Mouse (Mus musculus): ENCODE measurements around the gene Tpd52l2. TPM values are rescaled to one million over a fixed set of nuclear protein-coding genes. Genes with fewer than 3 reads are reported as not detected.

Tpd52l2 gene
- polyA plus RNA-seq, 1 experiment = 108 TPM

DNA sequence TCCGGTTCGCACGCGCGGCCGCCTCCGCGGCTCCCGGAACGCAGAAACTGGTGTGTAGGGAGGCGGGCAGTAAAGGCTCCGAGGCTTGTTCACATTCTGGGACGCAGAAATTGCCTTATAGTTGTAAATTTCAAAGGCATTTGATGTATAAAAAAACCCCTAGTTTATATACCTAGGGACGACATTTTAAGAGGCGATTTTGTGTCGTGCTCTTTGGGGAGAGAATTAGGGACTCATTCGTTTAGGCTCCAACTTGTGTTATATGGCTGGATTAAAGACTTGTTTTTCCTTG, 23.9 kb downstream of the Tpd52l2 start:
- Histone ChIP-seq H3K36me3 (ENCODE audit: control insufficient read depth, insufficient read depth) (peaks cover 17% of the 10 kb centered on the region), H3ac (ENCODE audit: control insufficient read depth, insufficient read length) (peak overlapping the region; percentile 54), H3K4me2 (ENCODE audit: low read depth) (peak overlapping the region; percentile 85), H3K79me2 (ENCODE audit: control insufficient read depth, insufficient read depth) (peaks cover 59% of the 10 kb centered on the region), H3K27me3 (ENCODE audit: control insufficient read depth, insufficient read depth, insufficient read length) (no peaks in the 10 kb centered on the region), H3K4me3 (peak overlapping the region; percentile 78)
- no peak for TF ChIP-seq TCF3 (IDR thresholded peaks at IDR 0.05; ENCODE audit: insufficient read length, low read depth)
- TF ChIP-seq CEBPB (IDR thresholded peaks at IDR 0.05; ENCODE audit: insufficient read depth, poor library complexity, severe bottlenecking) = no peak
- no peak for TF ChIP-seq USF1 (IDR thresholded peaks at IDR 0.05; ENCODE audit: low read depth)
- TF ChIP-seq MYOG (IDR thresholded peaks at IDR 0.05; ENCODE audit: control insufficient read depth in 1 of 3, insufficient read depth in 1 of 3, insufficient read length in 2 of 3, low read depth in 2 of 3) = no peak
- TF ChIP-seq MYOD1 (IDR thresholded peaks at IDR 0.05; ENCODE audit: control insufficient read depth in 1 of 3, insufficient read length in 2 of 3, low read depth in 2 of 3) = no peak
- TF ChIP-seq POLR2AphosphoS2 (IDR thresholded peaks at IDR 0.05; ENCODE audit: insufficient read length, low read depth) = no peak
- no peak for TF ChIP-seq REST (IDR thresholded peaks at IDR 0.05; ENCODE audit: insufficient read depth, insufficient read length)
- TF ChIP-seq MAX (IDR thresholded peaks at IDR 0.05; ENCODE audit: low read depth) = no peak
- no peak for TF ChIP-seq TCF12 (IDR thresholded peaks at IDR 0.05; ENCODE audit: insufficient read depth, poor library complexity, severe bottlenecking)

DNA sequence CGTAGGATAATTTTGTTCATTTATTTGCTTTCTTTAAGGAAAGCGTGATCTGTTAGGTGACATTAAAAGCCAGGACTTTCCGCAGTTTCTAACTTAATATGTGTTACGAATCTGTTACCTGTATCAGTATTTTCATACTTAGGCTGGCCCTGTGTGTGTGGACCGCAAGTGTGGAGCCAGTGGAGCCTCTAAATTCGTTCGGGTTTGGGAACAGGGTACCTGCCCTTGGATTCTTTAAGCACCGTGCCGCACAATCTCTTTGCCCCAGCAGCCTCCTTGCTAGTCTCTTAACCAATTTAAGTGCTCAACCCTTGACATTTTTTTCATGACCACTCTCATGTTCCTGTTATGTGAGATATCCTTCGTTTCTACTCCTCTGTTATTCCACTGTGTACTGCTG, 24.5 kb downstream of the Tpd52l2 start:
- Histone ChIP-seq H3K27me3 (ENCODE audit: control insufficient read depth, insufficient read depth, insufficient read length) (no peaks in the 10 kb centered on the region), H3K4me2 (ENCODE audit: low read depth) (peak overlapping the region; percentile 85), H3K36me3 (ENCODE audit: control insufficient read depth, insufficient read depth) (peaks cover 10% of the 10 kb centered on the region), H3K4me3 (peak overlapping the region; percentile 78), H3ac (ENCODE audit: control insufficient read depth, insufficient read length) (peak overlapping the region; percentile 54), H3K79me2 (ENCODE audit: control insufficient read depth, insufficient read depth) (peaks cover 65% of the 10 kb centered on the region)
- no peak for TF ChIP-seq E2F4 (IDR thresholded peaks at IDR 0.05; ENCODE audit: insufficient read depth)
- TF ChIP-seq MAX (IDR thresholded peaks at IDR 0.05; ENCODE audit: low read depth) = no peak
- no peak for TF ChIP-seq USF1 (IDR thresholded peaks at IDR 0.05; ENCODE audit: low read depth)
- no peak for TF ChIP-seq POLR2A (IDR thresholded peaks at IDR 0.05; ENCODE audit: insufficient read length, low read depth)
- no peak for TF ChIP-seq CEBPB (IDR thresholded peaks at IDR 0.05; ENCODE audit: insufficient read depth, poor library complexity, severe bottlenecking)
- no peak for TF ChIP-seq SRF (IDR thresholded peaks at IDR 0.05; ENCODE audit: control insufficient read depth, insufficient read length, low read depth)
- TF ChIP-seq POLR2AphosphoS2 (IDR thresholded peaks at IDR 0.05; ENCODE audit: insufficient read length, low read depth) = no peak
- no peak for TF ChIP-seq TCF12 (IDR thresholded peaks at IDR 0.05; ENCODE audit: insufficient read depth, poor library complexity, severe bottlenecking)
- TF ChIP-seq MYOG (IDR thresholded peaks at IDR 0.05; ENCODE audit: control insufficient read depth in 1 of 3, insufficient read depth in 1 of 3, insufficient read length in 2 of 3, low read depth in 2 of 3) = no peak
- TF ChIP-seq MYOD1 (IDR thresholded peaks at IDR 0.05; ENCODE audit: control insufficient read depth in 1 of 3, insufficient read length in 2 of 3, low read depth in 2 of 3) = no peak
- no peak for TF ChIP-seq TCF3 (IDR thresholded peaks at IDR 0.05; ENCODE audit: insufficient read length, low read depth)

DNA sequence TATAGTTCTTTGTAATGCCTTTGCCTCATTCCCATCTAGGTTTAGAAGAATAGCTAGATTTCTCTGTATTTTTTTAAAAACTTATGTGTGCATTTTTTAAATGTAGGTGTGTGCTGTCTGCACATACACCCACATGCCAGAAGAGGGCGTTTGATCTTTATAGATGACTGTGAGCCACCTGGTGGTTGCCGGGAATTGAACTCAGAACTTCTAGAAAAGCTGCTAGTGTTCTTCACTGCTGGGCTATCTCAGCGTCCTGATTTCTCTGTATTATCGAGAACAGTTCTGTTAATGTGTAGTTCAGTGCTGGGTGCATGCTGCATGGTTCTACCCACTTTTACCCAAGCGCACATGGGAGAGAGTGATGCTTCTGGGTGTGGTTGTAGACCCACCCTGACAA, 25.9 kb downstream of the Tpd52l2 start:
- H3K4me2 ChIP-seq (ENCODE audit: low read depth) = peak overlapping the region; percentile 85
- H3K79me2 ChIP-seq (ENCODE audit: control insufficient read depth, insufficient read depth) = peaks cover 78% of the 10 kb centered on the region
- no peaks in the 10 kb centered on the region for H3K27me3 ChIP-seq (ENCODE audit: control insufficient read depth, insufficient read depth, insufficient read length)
- TF ChIP-seq TCF12 (IDR thresholded peaks at IDR 0.05; ENCODE audit: insufficient read depth, poor library complexity, severe bottlenecking) (no peak), REST (IDR thresholded peaks at IDR 0.05; ENCODE audit: insufficient read depth, insufficient read length) (no peak), TCF3 (IDR thresholded peaks at IDR 0.05; ENCODE audit: insufficient read length, low read depth) (no peak), MYOD1 (IDR thresholded peaks at IDR 0.05; ENCODE audit: control insufficient read depth in 1 of 3, insufficient read length in 2 of 3, low read depth in 2 of 3) (no peak), CEBPB (IDR thresholded peaks at IDR 0.05; ENCODE audit: insufficient read depth, poor library complexity, severe bottlenecking) (no peak), USF1 (IDR thresholded peaks at IDR 0.05; ENCODE audit: low read depth) (no peak), SRF (IDR thresholded peaks at IDR 0.05; ENCODE audit: control insufficient read depth, insufficient read length, low read depth) (no peak), POLR2A (IDR thresholded peaks at IDR 0.05; ENCODE audit: insufficient read length, low read depth) (no peak), E2F4 (IDR thresholded peaks at IDR 0.05; ENCODE audit: insufficient read depth) (no peak), MYOG (IDR thresholded peaks at IDR 0.05; ENCODE audit: control insufficient read depth in 1 of 3, insufficient read depth in 1 of 3, insufficient read length in 2 of 3, low read depth in 2 of 3) (no peak), MAX (IDR thresholded peaks at IDR 0.05; ENCODE audit: low read depth) (no peak), POLR2AphosphoS2 (IDR thresholded peaks at IDR 0.05; ENCODE audit: insufficient read length, low read depth) (no peak)
- H3K36me3 ChIP-seq (ENCODE audit: control insufficient read depth, insufficient read depth) = peaks cover 5% of the 10 kb centered on the region
- H3K4me3 ChIP-seq = no peak overlapping the region
- no peak overlapping the region for H3ac ChIP-seq (ENCODE audit: control insufficient read depth, insufficient read length)

DNA sequence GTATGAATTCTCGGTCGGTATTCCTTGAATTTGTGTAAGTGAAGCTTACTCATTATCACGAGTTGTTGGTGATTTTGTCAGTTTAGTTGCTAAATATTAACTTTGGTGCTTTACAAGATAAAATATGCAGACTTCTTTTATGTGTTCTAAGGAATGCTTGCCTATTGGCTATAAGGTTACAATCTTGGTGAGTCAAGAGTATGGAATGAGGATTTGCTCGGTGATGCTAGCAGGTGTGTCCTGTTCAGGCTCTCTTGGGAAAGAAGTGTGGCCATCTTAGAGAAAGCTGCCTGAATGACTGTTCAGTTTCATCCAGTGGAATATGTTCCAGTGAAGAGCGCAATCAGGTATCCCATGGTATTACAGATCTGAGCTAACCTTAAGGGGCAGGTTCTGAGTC, 28.6 kb downstream of the Tpd52l2 start:
- H3K4me3 ChIP-seq = no peak overlapping the region
- TF ChIP-seq TCF12 (IDR thresholded peaks at IDR 0.05; ENCODE audit: insufficient read depth, poor library complexity, severe bottlenecking) = no peak
- no peak for TF ChIP-seq POLR2A (IDR thresholded peaks at IDR 0.05; ENCODE audit: insufficient read length, low read depth)
- no peak for TF ChIP-seq USF1 (IDR thresholded peaks at IDR 0.05; ENCODE audit: low read depth)
- no peak for TF ChIP-seq TCF3 (IDR thresholded peaks at IDR 0.05; ENCODE audit: insufficient read length, low read depth)
- TF ChIP-seq POLR2AphosphoS2 (IDR thresholded peaks at IDR 0.05; ENCODE audit: insufficient read length, low read depth) = no peak
- no peak for TF ChIP-seq MYOD1 (IDR thresholded peaks at IDR 0.05; ENCODE audit: control insufficient read depth in 1 of 3, insufficient read length in 2 of 3, low read depth in 2 of 3)
- no peak for TF ChIP-seq SRF (IDR thresholded peaks at IDR 0.05; ENCODE audit: control insufficient read depth, insufficient read length, low read depth)
- no peaks in the 10 kb centered on the region for H3K27me3 ChIP-seq (ENCODE audit: control insufficient read depth, insufficient read depth, insufficient read length)
- H3K36me3 ChIP-seq (ENCODE audit: control insufficient read depth, insufficient read depth) = peaks cover 14% of the 10 kb centered on the region
- no peak overlapping the region for H3ac ChIP-seq (ENCODE audit: control insufficient read depth, insufficient read length)
- peaks cover 99% of the 10 kb centered on the region for H3K79me2 ChIP-seq (ENCODE audit: control insufficient read depth, insufficient read depth)
- no peak overlapping the region for H3K4me2 ChIP-seq (ENCODE audit: low read depth)

DNA sequence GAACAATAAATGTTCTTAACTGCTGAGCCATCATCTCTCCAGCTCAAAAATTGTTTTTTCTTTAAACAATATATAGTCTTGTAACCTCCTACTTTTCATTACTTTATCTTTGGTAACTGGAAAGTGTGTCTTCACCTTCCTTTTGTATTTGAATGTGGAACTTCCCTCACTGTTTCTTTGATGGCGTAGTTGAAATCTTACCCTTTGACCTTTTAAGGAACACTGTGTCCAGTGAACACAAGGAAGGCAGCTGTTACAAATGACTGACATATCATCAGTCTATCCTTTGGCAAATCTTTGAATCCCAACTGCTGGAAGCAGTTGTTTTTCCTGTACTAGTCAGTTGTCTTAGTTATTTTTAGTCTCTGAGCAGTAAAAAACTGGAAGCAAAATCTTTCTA, 32.1 kb downstream of the Tpd52l2 start:
- peaks cover 100% of the 10 kb centered on the region for H3K79me2 ChIP-seq (ENCODE audit: control insufficient read depth, insufficient read depth)
- TF ChIP-seq MYOG (IDR thresholded peaks at IDR 0.05; ENCODE audit: control insufficient read depth in 1 of 3, insufficient read depth in 1 of 3, insufficient read length in 2 of 3, low read depth in 2 of 3) (peak in 1 of 3 experiments; percentile 40), USF1 (IDR thresholded peaks at IDR 0.05; ENCODE audit: low read depth) (no peak), SRF (IDR thresholded peaks at IDR 0.05; ENCODE audit: control insufficient read depth, insufficient read length, low read depth) (no peak), POLR2A (IDR thresholded peaks at IDR 0.05; ENCODE audit: insufficient read length, low read depth) (no peak)
- no peak overlapping the region for H3K4me3 ChIP-seq
- peaks cover 19% of the 10 kb centered on the region for H3K36me3 ChIP-seq (ENCODE audit: control insufficient read depth, insufficient read depth)
- H3K27me3 ChIP-seq (ENCODE audit: control insufficient read depth, insufficient read depth, insufficient read length) = no peaks in the 10 kb centered on the region
- H3ac ChIP-seq (ENCODE audit: control insufficient read depth, insufficient read length) = no peak overlapping the region
- no peak overlapping the region for H3K4me2 ChIP-seq (ENCODE audit: low read depth)

Data from myocyte (in vitro differentiated cells).